In the genomic region with DNA sequence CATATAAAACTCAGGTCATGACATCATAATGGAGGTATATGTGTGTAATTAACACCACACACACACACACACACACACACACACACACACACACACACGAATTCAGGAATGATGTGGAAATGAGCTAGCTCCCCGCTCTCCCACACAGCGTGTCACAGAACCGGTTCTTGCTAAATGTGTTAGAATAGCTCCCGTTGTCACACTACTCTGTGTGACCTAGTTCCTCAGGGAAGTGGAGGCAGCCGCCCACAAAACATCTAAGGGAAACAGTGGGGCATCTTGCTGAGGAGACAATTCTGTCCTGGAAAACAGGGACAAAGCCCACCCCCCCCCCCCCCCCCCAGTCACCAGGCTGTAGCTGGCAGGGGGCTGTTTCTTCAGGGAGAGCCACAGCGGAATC, we compare ENCODE assay signal across 18 mouse cellular contexts. TPM values are rescaled to one million over a fixed set of nuclear protein-coding genes. Genes with fewer than 3 reads are reported as not detected.
DNase-seq lines count a peak whose midpoint lies in the region; ATAC-seq lines count a peak whose summit lies in the region.
"Had no signal": no experiment of that assay in that cellular context is flagged by ENCODE, and none has a peak within 500 bp of the region (broad histone marks: within the 10 kb centered on the region; RNA-seq: fewer than 3 reads in every experiment).

No protein-coding gene starts in this region.

- H3K36me3 ChIP-seq in forebrain, embryonic 11.5 days (ENCODE audit: control insufficient read depth, insufficient read depth, low read length): no peaks in the 10 kb centered on the region
- H3K36me3 ChIP-seq in forebrain, embryonic 16.5 days (ENCODE audit: control insufficient read depth, insufficient read depth): no peaks in the 10 kb centered on the region
- no peaks in the 10 kb centered on the region for H3K36me3 ChIP-seq in forebrain, embryonic 15.5 days
- H3K36me3 ChIP-seq: heart, embryonic 13.5 days; limb, embryonic 15.5 days had no signal

- no peak for ATAC-seq in forebrain, embryonic 11.5 days (replicated peaks; ENCODE audit: low FRiP score)
- ATAC-seq in forebrain, embryonic 16.5 days: no peak
- no peak for ATAC-seq in forebrain, embryonic 15.5 days (replicated peaks)

- DNase-seq in forebrain, embryonic 11.5 days (ENCODE audit: low spot score): no peak
- peak; percentile 54 to 68 for DNase-seq in left cerebral cortex, adult 18-20 months (ENCODE audit: low spot score in 2 of 2)
- DNase-seq in left cerebral cortex, postnatal 10 days (ENCODE audit: extremely low spot score in 1 of 2, low spot score in 2 of 2): no peak
- DNase-seq in retina, postnatal 1 day: peak; percentile 69
- DNase-seq in B cell, adult 2 months: no peak
- DNase-seq in layer of hippocampus, postnatal 25 days (ENCODE audit: extremely low spot score in 1 of 2, low spot score in 1 of 2): no peak
- DNase-seq: adrenal gland, adult 2 months; cerebellum, adult 11-12 months; cerebellum, postnatal 25 days; heart, adult 11 months; heart, postnatal 36 days; kidney, adult 9 months; kidney, postnatal 36 days had no signal

- H3K9me3 ChIP-seq in forebrain, embryonic 11.5 days (ENCODE audit: control insufficient read depth, low read length): no peaks in the 10 kb centered on the region
- no peaks in the 10 kb centered on the region for H3K9me3 ChIP-seq in forebrain, embryonic 16.5 days (ENCODE audit: control insufficient read depth, low read length)
- no peaks in the 10 kb centered on the region for H3K9me3 ChIP-seq in forebrain, embryonic 15.5 days
- H3K9me3 ChIP-seq: heart, embryonic 13.5 days; limb, embryonic 15.5 days had no signal

- H3K27me3 ChIP-seq in forebrain, embryonic 11.5 days (ENCODE audit: control insufficient read depth, insufficient read depth, low read length): no peaks in the 10 kb centered on the region; the same call in 1 of the 2 replicates
- H3K27me3 ChIP-seq in forebrain, embryonic 16.5 days (replicated peaks; ENCODE audit: control insufficient read depth, insufficient read depth, low read length): no peaks in the 10 kb centered on the region
- H3K27me3 ChIP-seq in forebrain, embryonic 15.5 days: no peaks in the 10 kb centered on the region

- WGBS in forebrain, embryonic 11.5 days: 62% methylated on average over 7 of the region's 7 CpGs
- WGBS in forebrain, embryonic 16.5 days: 29% methylated on average over 7 of the region's 7 CpGs
- WGBS in forebrain, embryonic 15.5 days: 37% methylated on average over 7 of the region's 7 CpGs

- no peak overlapping the region for H3K27ac ChIP-seq in forebrain, embryonic 11.5 days (ENCODE audit: low read depth, low read length)
- H3K27ac ChIP-seq in forebrain, embryonic 16.5 days (ENCODE audit: low read length): no peak overlapping the region
- H3K27ac ChIP-seq in forebrain, embryonic 15.5 days (replicated peaks): no peak overlapping the region; the same call in 1 of the 2 replicates
- H3K27ac ChIP-seq: heart, embryonic 13.5 days; limb, embryonic 15.5 days had no signal

- H3K9ac ChIP-seq in forebrain, embryonic 11.5 days (ENCODE audit: low read length): 0 out of 2 replicates have a peak overlapping the region, but pooled peaks have one; percentile 20
- no peak overlapping the region for H3K9ac ChIP-seq in forebrain, embryonic 16.5 days (replicated peaks; ENCODE audit: low read depth, low read length)
- H3K9ac ChIP-seq in forebrain, embryonic 15.5 days (replicated peaks): no peak overlapping the region
- H3K9ac ChIP-seq: heart, embryonic 13.5 days; limb, embryonic 15.5 days had no signal

- H3K4me2 ChIP-seq in forebrain, embryonic 11.5 days (ENCODE audit: low read depth, low read length, severe bottlenecking): no peak overlapping the region
- no peak overlapping the region for H3K4me2 ChIP-seq in forebrain, embryonic 16.5 days (ENCODE audit: low read length)
- H3K4me2 ChIP-seq in forebrain, embryonic 15.5 days (replicated peaks): 0 out of 2 replicates have a peak overlapping the region, but pooled peaks have one; percentile 1
- H3K4me2 ChIP-seq: heart, embryonic 13.5 days; limb, embryonic 15.5 days had no signal

- peaks cover 19% of the 10 kb centered on the region for H3K4me1 ChIP-seq in forebrain, embryonic 11.5 days (replicated peaks; ENCODE audit: control insufficient read depth, insufficient read depth, low read length)
- H3K4me1 ChIP-seq in forebrain, embryonic 16.5 days (replicated peaks; ENCODE audit: control insufficient read depth, insufficient read depth, low read length): peaks cover 47% of the 10 kb centered on the region
- peaks cover 53% of the 10 kb centered on the region for H3K4me1 ChIP-seq in forebrain, embryonic 15.5 days

- no peak overlapping the region for H3K4me3 ChIP-seq in forebrain, embryonic 11.5 days (ENCODE audit: low read depth, low read length)
- H3K4me3 ChIP-seq in forebrain, embryonic 16.5 days (replicated peaks; ENCODE audit: low read length): no peak overlapping the region
- no peak overlapping the region for H3K4me3 ChIP-seq in forebrain, embryonic 15.5 days
- H3K4me3 ChIP-seq: heart, embryonic 13.5 days; limb, embryonic 15.5 days had no signal

- intact Hi-C loops in left cerebral cortex, postnatal 10 days (cut with DNase I): loop anchor here (10.0 kb wide), 1 partner anchor 379 kb away; no protein-coding TSS in a partner anchor

RNA-seq across cellular contexts. Expression of gene 2410131K14Rik, which starts 31.3 kb away (rescaled TPM):
- polyA plus RNA-seq in forebrain, embryonic 11.5 days (2014; fragmentation: Nextera tagmentation; extraction: Ambion mirVana): 11.8 and 13.0 TPM in 2 replicates
- polyA plus RNA-seq in forebrain, embryonic 16.5 days (2015; fragmentation: Nextera tagmentation; extraction: Ambion mirVana): 17.8 and 18.6 TPM in 2 replicates
- total RNA-seq in left cerebral cortex, adult 18-20 months (2021): 10 to 100 TPM; 13.7 to 14.0 TPM
- total RNA-seq in left cerebral cortex, postnatal 10 days (2021): 10 to 100 TPM; 18.6 to 19.3 TPM
- 17.2 and 18.5 TPM in 2 replicates for polyA plus RNA-seq in forebrain, embryonic 15.5 days (2015; fragmentation: Nextera tagmentation; extraction: Ambion mirVana)
- 10 to 100 TPM; 12.6 to 15.4 TPM for total RNA-seq in layer of hippocampus, postnatal 25 days (2021)

RNA-seq across cellular contexts. Expression of gene Rnft2, which starts 31.4 kb away (rescaled TPM):
- 6.2 and 7.8 TPM in 2 replicates for polyA plus RNA-seq in forebrain, embryonic 11.5 days (2014; fragmentation: Nextera tagmentation; extraction: Ambion mirVana)
- polyA plus RNA-seq in forebrain, embryonic 16.5 days (2015; fragmentation: Nextera tagmentation; extraction: Ambion mirVana): 9.4 and 11.1 TPM in 2 replicates
- total RNA-seq in left cerebral cortex, adult 18-20 months (2021): 10 to 100 TPM; 71.8 to 72.7 TPM
- 100 to 1,000 TPM; 104 to 105 TPM for total RNA-seq in left cerebral cortex, postnatal 10 days (2021)
- polyA plus RNA-seq in forebrain, embryonic 15.5 days (2015; fragmentation: Nextera tagmentation; extraction: Ambion mirVana): 8.5 and 9.5 TPM in 2 replicates
- total RNA-seq in layer of hippocampus, postnatal 25 days (2021): 10 to 100 TPM; 69.4 to 69.8 TPM
- total RNA-seq: megakaryocyte-erythroid progenitor cell, adult 5-6 weeks had no signal

Comparison
In these comparisons a context has a peak if more than half of its experiments do, and no peak if none do; other contexts are left out.
1. DNase-seq: peak in left cerebral cortex, adult 18-20 months (2 of 2) and retina, postnatal 1 day (single experiment); none in forebrain, embryonic 11.5 days (single experiment), left cerebral cortex, postnatal 10 days (0 of 2), B cell, adult 2 months (0 of 2) and layer of hippocampus, postnatal 25 days (0 of 2).